Mouse (Mus musculus) megakaryocyte, embryonic 14.5 days (primary cell): ENCODE results near the gene Tceal9.

Experiments
- FLI1 ChIP-seq: IDR thresholded peaks from 2 replicates; pipeline ENCODE4 v1.6.1; 2012; ENCODE audit warnings: low read length, inconsistent platforms, mixed read lengths
- GATA1 ChIP-seq: IDR thresholded peaks from 3 replicates; pipeline ENCODE4 v1.6.1; 2012; ENCODE audit warnings: mixed read lengths, low read length, inconsistent platforms, borderline replicate concordance

DNA sequence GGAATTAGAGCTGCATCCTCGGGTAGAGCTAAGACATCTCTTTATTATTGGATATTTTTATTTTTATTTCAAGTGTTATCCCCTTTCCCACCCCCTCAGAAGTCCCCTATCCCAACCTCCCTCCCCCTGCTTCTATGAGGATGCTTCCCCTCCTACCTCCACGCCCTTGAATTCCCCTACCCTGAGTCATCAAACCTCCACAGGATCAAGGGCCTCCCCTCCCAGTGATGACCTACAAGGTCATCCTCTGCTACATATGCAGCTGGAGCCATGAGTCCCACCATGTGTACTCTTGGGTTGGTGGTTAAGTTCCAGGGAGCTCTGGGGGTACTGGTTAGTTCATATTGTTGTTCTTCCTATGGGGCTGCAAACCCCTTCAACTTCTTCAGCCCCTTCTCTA lies 31.5 kb upstream of the Tceal9 start:
- TF ChIP-seq GATA1 (no peak), FLI1 (no peak)
